Mouse (Mus musculus): ENCODE data around the gene Abcc6. TPM values are rescaled to one million over a fixed set of nuclear protein-coding genes. Genes with fewer than 3 reads are reported as not detected.
"Not testable (repeated sequence)": the region's sequence is repeated elsewhere in the genome, so short reads cannot be mapped to it uniquely, and the experiment has no call there.

Abcc6 gene
- total RNA-seq, 2 experiments from 2014 or later: not detected

DNA sequence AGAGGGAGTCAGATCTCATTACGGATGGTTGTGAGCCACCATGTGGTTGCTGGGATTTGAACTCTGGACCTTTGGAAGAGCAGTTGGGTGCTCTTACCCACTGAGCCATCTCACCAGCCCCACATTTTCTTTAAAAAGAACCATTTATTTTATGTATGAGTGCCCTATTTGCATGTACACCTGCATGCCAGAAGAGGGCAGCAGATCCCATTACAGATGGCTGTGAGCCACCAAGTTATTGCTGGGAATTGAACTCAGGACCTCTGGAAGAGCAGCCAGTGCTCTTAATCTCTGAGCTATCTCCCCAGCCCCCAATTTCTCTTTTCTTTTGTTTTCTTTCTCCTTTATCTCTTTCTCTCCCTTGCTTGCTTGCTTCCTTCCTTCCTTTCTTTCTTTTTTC lies 86.8 kb downstream of the Abcc6 start:
- ATAC-seq (replicated peaks; ENCODE audit: low FRiP score, poor library complexity, severe bottlenecking): not testable (repeated sequence)

DNA sequence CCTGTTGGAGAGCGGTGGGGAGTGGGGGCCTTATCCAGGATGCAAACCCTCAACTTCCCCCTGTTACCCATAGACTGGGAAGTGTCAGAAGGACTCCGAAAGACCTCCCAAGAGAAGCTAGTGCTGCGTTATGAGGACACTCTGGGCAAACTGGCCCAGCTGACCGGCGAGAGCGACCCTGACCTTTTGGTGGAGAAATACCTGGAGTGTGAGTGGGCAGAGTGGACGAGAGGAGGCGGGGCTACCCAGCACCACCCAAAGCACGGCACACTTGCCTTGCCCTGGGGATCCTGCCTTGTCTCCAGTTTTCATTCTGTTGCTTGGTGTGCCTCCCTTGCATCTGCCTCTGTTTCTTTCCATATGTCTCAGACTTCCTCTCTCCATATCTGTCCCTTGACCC lies 88.1 kb downstream of the Abcc6 start:
- 0 out of 2 replicates have a peak, but pooled peaks have one; percentile 31 for ATAC-seq (replicated peaks; ENCODE audit: low FRiP score, poor library complexity, severe bottlenecking)

DNA sequence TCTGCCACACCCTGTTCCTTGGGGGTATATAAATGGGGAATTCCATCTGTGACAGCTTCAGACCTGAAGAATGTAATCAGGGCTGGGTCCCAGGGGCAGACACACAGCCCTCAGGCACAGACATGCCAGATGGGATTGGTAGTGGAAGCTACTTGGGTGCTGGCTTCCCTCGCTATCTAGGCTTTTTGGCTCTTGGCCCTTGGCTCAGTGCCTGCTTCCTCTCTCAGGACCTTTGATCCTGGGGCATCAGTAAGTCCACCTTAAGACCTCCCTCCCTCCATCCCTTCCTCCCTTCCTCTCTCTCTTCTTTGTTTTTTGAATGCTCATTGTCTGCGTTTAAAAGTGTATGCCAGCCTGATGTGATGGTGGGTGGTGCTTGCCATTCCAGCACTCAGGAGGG lies 90.3 kb downstream of the Abcc6 start:
- ATAC-seq (replicated peaks; ENCODE audit: low FRiP score, poor library complexity, severe bottlenecking): no peak

GRCm38 (mm10) chr7:45935114-45935513 lies 95.0 kb downstream of the Abcc6 start:
- peak; percentile 66; the same call in 1 of the 2 replicates for ATAC-seq (replicated peaks; ENCODE audit: low FRiP score, poor library complexity, severe bottlenecking)

GRCm38 (mm10) chr7:45933766-45934165 lies 96.3 kb downstream of the Abcc6 start:
- ATAC-seq (replicated peaks; ENCODE audit: low FRiP score, poor library complexity, severe bottlenecking): not testable (repeated sequence)

DNA sequence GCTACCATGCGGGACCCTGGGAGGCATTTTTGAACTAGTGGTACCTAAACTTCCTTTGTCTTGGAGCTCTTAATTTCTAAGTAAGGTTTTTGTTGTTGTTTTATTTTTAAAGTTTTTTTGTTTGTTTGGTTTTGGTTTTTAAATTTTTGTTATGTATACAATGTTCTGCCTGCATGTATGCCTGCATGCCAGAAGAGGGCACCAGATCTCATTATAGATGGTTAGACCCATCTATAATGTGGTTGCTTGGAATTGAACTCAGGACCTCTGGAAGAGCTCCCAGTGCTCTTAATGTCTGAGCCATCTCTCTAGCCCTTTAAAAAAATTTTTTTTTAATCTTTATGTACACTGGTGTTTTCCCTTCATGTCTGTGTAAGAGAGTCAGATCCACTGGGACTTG lies 100.4 kb downstream of the Abcc6 start:
- no peak for ATAC-seq (replicated peaks; ENCODE audit: low FRiP score, poor library complexity, severe bottlenecking)

DNA sequence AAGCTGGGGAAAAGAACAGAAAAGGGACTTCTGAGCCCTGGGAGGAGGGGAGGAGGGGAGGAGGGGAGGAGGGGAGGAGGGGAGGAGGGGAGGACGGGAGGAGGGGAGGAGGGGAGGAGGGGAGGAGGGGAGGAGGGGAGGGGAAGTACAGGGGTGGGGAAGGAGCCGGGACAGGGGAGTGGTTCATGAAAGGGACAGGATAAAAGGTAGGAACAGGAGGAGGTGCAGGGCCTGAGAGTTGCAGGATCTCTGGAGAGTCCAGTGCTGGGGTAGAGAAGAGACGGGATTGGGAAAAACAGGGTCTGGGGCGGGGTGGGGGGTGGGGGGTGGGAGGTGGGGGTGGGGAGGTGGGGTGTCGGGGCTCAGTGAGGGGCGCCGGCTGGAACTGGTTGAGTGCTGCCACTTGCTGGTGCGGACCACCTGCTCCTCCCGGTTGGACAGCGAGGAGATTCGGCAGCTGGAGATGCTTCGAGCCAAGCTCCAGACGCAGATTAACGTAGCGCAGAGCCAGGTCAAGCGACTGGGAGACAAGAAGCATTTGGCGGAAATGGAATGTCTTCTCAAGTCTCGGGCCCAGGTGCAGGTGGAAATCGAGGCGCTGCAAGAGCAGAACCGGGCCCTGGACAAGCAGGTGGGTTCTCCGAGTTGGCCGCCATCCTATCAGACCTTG lies 101.3 kb downstream of the Abcc6 start:
- ATAC-seq (replicated peaks; ENCODE audit: low FRiP score, poor library complexity, severe bottlenecking): no peak

DNA sequence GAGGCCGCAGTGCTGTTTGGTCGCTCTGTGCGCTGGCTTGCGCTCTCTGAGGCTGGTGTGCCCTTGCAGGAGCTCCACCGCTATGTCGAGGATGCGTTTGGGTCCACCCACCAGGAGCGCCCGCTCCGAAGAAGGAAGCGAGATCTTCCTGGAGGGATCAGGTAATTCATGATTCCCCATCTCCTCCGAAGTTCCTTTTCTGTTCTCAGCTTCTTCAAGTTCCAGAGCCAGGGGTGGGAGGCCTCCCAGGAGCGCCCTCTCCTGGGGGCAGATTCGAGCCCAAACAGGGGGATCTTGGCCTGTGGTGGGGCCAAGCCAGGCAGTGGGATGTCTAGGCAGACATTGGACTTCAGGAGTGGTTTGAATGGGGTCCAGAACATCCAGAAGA lies 105.7 kb downstream of the Abcc6 start:
- no peak for ATAC-seq (replicated peaks; ENCODE audit: low FRiP score, poor library complexity, severe bottlenecking)

GRCm38 (mm10) chr7:45923762-45924428 lies 106.2 kb downstream of the Abcc6 start, which contains the start of gene Ccdc114:
Gene Ccdc114 (plus strand): TSS chr7:45924072.
- ATAC-seq (replicated peaks; ENCODE audit: low FRiP score, poor library complexity, severe bottlenecking): peak; percentile 40

- peak; percentile 83 for ATAC-seq (replicated peaks; ENCODE audit: low FRiP score, poor library complexity, severe bottlenecking)
Measured at GRCm38 (mm10) chr7:45922928-45923761, 107.0 kb downstream of the Abcc6 start.

- no peak for ATAC-seq (replicated peaks; ENCODE audit: low FRiP score, poor library complexity, severe bottlenecking)
Measured at GRCm38 (mm10) chr7:45921950-45922600, 108.0 kb downstream of the Abcc6 start.

GRCm38 (mm10) chr7:45921242-45921621 lies 108.9 kb downstream of the Abcc6 start, which contains the start of gene Emp3:
Gene Emp3 (minus strand): TSS chr7:45921404.
- no peak for ATAC-seq (replicated peaks; ENCODE audit: low FRiP score, poor library complexity, severe bottlenecking)

GRCm38 (mm10) chr7:45920583-45921241 lies 109.4 kb downstream of the Abcc6 start:
- no peak for ATAC-seq (replicated peaks; ENCODE audit: low FRiP score, poor library complexity, severe bottlenecking)

DNA sequence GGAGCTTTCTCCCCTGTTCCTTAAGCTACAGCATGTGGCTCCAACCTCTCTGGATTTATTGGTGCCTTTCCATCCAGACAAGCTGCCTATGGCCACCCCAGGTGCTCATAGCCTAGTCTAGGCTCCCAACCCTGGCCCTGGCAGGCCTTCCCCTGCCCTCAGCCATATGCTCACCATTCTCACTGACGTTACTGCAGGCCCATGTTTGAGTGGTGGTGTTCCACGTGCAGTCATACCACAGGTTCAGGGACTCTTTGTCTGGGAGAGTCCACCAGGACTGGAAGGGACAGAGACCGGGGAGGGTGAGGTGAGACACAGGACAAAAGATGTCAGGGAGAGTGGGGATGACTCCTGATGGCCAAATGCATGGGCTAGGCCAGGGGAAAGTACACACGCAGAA lies 110.3 kb downstream of the Abcc6 start:
- no peak for ATAC-seq (replicated peaks; ENCODE audit: low FRiP score, poor library complexity, severe bottlenecking)

DNA sequence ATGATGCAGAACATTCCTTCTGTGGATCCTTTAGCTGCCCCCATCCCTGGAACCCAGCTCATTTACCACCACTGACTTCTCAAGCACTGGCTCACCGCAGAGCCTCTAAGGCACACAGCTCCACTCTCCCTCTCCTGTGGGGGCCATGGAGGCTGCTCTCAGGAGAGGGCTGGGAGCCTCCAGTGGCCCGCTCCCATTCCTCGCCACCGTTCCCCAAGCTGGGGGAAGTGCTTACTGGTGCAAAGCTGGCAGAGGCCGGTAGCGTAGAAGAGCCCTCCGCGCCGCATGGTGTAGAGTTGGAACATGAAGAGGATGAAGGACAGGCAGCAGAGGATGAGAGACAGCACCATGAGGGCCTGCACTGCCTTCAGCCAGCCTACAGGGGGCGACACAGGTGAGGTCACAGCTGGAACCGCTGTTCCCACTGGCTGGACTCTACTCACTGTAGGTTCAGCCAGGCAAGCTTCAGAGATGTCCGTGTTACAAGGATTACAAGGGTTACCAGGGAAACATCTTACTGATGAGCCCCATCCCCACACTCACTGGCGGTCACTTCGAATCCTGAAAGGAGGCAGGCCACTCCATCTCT lies 110.9 kb downstream of the Abcc6 start:
- no peak for ATAC-seq (replicated peaks; ENCODE audit: low FRiP score, poor library complexity, severe bottlenecking)

DNA sequence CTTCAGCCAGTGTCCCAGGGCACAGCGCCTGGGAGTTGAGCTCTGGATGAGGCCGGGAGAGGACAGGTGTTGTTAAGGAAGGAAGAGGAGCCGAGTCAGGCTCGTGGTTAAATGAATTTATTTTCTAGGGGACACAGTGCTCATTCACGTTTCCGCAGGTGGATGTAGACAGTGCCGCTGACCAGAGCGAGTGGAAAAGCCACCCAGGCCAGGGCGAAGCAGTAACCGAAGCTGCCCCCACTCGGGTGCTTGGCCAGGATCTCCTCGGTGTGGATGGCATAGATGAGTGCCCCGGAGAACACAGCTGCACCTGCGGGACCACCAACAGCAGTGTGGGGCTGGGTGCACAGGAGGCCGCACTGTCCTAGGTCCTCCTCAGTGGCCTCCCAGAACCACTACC lies 112.2 kb downstream of the Abcc6 start:
- ATAC-seq (replicated peaks; ENCODE audit: low FRiP score, poor library complexity, severe bottlenecking): no peak
